16 mouse cellular contexts compared by ENCODE assay signal in genomic region chr3:116304800-116305753, GRCm38 (mm10). TPM values are rescaled to one million over a fixed set of nuclear protein-coding genes. Genes with fewer than 3 reads are reported as not detected.
DNase-seq lines count a peak whose midpoint lies in the region; ATAC-seq and TF ChIP-seq lines count a peak whose summit lies in the region.
"Had no signal": no experiment of that assay in that cellular context is flagged by ENCODE, and none has a peak within 500 bp of the region (broad histone marks: within the 10 kb centered on the region; RNA-seq: fewer than 3 reads in every experiment).

No protein-coding gene starts in this region.

- no peak overlapping the region for H3K9ac ChIP-seq in hindbrain, postnatal 0 days (replicated peaks; ENCODE audit: low read length)
- H3K9ac ChIP-seq in hindbrain, embryonic 13.5 days, result no peak overlapping the region
- no peak overlapping the region for H3K9ac ChIP-seq in midbrain, embryonic 16.5 days (ENCODE audit: low read depth, low read length)
- no peak overlapping the region for H3K9ac ChIP-seq in midbrain, embryonic 15.5 days
- H3K9ac ChIP-seq: embryonic facial prominence, embryonic 12.5 days; heart, embryonic 15.5 days; limb, embryonic 12.5 days; neural tube, embryonic 12.5 days had no signal

- peak; percentile 33; the same call in 1 of the 2 replicates for TF ChIP-seq CTCF in hindbrain, postnatal 0 days (IDR thresholded peaks at IDR 0.05; ENCODE audit: low read depth)
- TF ChIP-seq CTCF in brain, embryonic 14.5 days (IDR thresholded peaks at IDR 0.05; ENCODE audit: borderline replicate concordance, extremely low read depth, insufficient read depth, insufficient read length), result peak; percentile 20; the same call in 1 of the 2 replicates

- no peaks in the 10 kb centered on the region for H3K27me3 ChIP-seq in hindbrain, postnatal 0 days (ENCODE audit: insufficient read depth, low read length)
- H3K27me3 ChIP-seq in hindbrain, embryonic 13.5 days, result no peaks in the 10 kb centered on the region
- no peaks in the 10 kb centered on the region for H3K27me3 ChIP-seq in midbrain, embryonic 16.5 days (ENCODE audit: control insufficient read depth, insufficient read depth, low read depth, low read length)
- no peaks in the 10 kb centered on the region for H3K27me3 ChIP-seq in midbrain, embryonic 15.5 days (replicated peaks)
- H3K27me3 ChIP-seq: embryonic facial prominence, embryonic 12.5 days; heart, embryonic 15.5 days; limb, embryonic 12.5 days; neural tube, embryonic 12.5 days had no signal

- H3K4me2 ChIP-seq in hindbrain, postnatal 0 days (ENCODE audit: low read depth, low read length), result no peak overlapping the region
- no peak overlapping the region for H3K4me2 ChIP-seq in hindbrain, embryonic 13.5 days
- H3K4me2 ChIP-seq in midbrain, embryonic 16.5 days (ENCODE audit: low read length), result no peak overlapping the region
- no peak overlapping the region for H3K4me2 ChIP-seq in midbrain, embryonic 15.5 days
- H3K4me2 ChIP-seq: embryonic facial prominence, embryonic 12.5 days; heart, embryonic 15.5 days; limb, embryonic 12.5 days; neural tube, embryonic 12.5 days had no signal

- no peaks in the 10 kb centered on the region for H3K9me3 ChIP-seq in hindbrain, postnatal 0 days (ENCODE audit: low read length)
- H3K9me3 ChIP-seq in hindbrain, embryonic 13.5 days, result no peaks in the 10 kb centered on the region
- H3K9me3 ChIP-seq in midbrain, embryonic 16.5 days (replicated peaks; ENCODE audit: control insufficient read depth, low read length, poor library complexity, severe bottlenecking), result no peaks in the 10 kb centered on the region
- H3K9me3 ChIP-seq in midbrain, embryonic 15.5 days, result no peaks in the 10 kb centered on the region
- H3K9me3 ChIP-seq: embryonic facial prominence, embryonic 12.5 days; G1E; heart, embryonic 15.5 days; limb, embryonic 12.5 days; neural tube, embryonic 12.5 days had no signal

- H3K4me3 ChIP-seq in hindbrain, postnatal 0 days (ENCODE audit: low read length), result no peak overlapping the region
- H3K4me3 ChIP-seq in hindbrain, embryonic 13.5 days, result no peak overlapping the region
- H3K4me3 ChIP-seq in midbrain, embryonic 16.5 days (ENCODE audit: low read depth, low read length), result no peak overlapping the region
- H3K4me3 ChIP-seq in midbrain, embryonic 15.5 days, result no peak overlapping the region
- H3K4me3 ChIP-seq: embryonic facial prominence, embryonic 12.5 days; heart, embryonic 15.5 days; limb, embryonic 12.5 days; neural tube, embryonic 12.5 days had no signal

- H3K4me1 ChIP-seq in hindbrain, postnatal 0 days (ENCODE audit: insufficient read depth, low read length), result no peaks in the 10 kb centered on the region
- no peaks in the 10 kb centered on the region for H3K4me1 ChIP-seq in hindbrain, embryonic 13.5 days (replicated peaks)
- H3K4me1 ChIP-seq in midbrain, embryonic 16.5 days (ENCODE audit: control insufficient read depth, insufficient read depth, low read length), result no peaks in the 10 kb centered on the region; the same call in 1 of the 2 replicates
- H3K4me1 ChIP-seq in midbrain, embryonic 15.5 days, result no peaks in the 10 kb centered on the region
- H3K4me1 ChIP-seq: embryonic facial prominence, embryonic 12.5 days; limb, embryonic 12.5 days; neural tube, embryonic 12.5 days had no signal

- ATAC-seq in hindbrain, postnatal 0 days, result peak; percentile 70; the same call in 1 of the 2 replicates
- no peak for ATAC-seq in hindbrain, embryonic 13.5 days (ENCODE audit: low FRiP score)
- 0 out of 2 replicates have a peak, but pooled peaks have one; percentile 14 for ATAC-seq in midbrain, embryonic 16.5 days
- ATAC-seq in midbrain, embryonic 15.5 days (replicated peaks), result no peak; the same call in 1 of the 2 replicates

- WGBS in hindbrain, postnatal 0 days, result 62% methylated on average over 18 of the region's 18 CpGs
- 76% methylated on average over 18 of the region's 18 CpGs for WGBS in hindbrain, embryonic 13.5 days
- WGBS in midbrain, embryonic 16.5 days, result 63% methylated on average over 18 of the region's 18 CpGs
- WGBS in midbrain, embryonic 15.5 days, result 66% methylated on average over 18 of the region's 18 CpGs

- no peaks in the 10 kb centered on the region for H3K36me3 ChIP-seq in hindbrain, postnatal 0 days (ENCODE audit: insufficient read depth, low read length)
- H3K36me3 ChIP-seq in hindbrain, embryonic 13.5 days, result peaks cover 5% of the 10 kb centered on the region; the same call in 1 of the 2 replicates
- H3K36me3 ChIP-seq in midbrain, embryonic 16.5 days (ENCODE audit: control insufficient read depth, insufficient read depth, low read length), result no peaks in the 10 kb centered on the region
- H3K36me3 ChIP-seq in midbrain, embryonic 15.5 days (replicated peaks), result no peaks in the 10 kb centered on the region
- H3K36me3 ChIP-seq: heart, embryonic 15.5 days had no signal

- TF ChIP-seq POLR2A in brain, embryonic 14.5 days (IDR thresholded peaks at IDR 0.05; ENCODE audit: borderline replicate concordance, extremely low read depth, insufficient read depth, insufficient read length, poor library complexity, severe bottlenecking), result no peak

- DNase-seq in hindbrain, postnatal 0 days (ENCODE audit: low spot score), result peak; percentile 25
- peak; percentile 70 for DNase-seq in brain, embryonic 14.5 days (ENCODE audit: low read depth)
- no peak for DNase-seq in retina, embryonic 14.5 days (ENCODE audit: low spot score)
- DNase-seq in neural tube, embryonic 10.5 days (ENCODE audit: extremely low spot score, low spot score), result no peak
- DNase-seq: gastrocnemius, postnatal 10 days; right cerebral cortex, adult 18-20 months; thymus, postnatal 14 days had no signal

- H3K27ac ChIP-seq in hindbrain, postnatal 0 days, result no peak overlapping the region
- no peak overlapping the region for H3K27ac ChIP-seq in hindbrain, embryonic 13.5 days
- no peak overlapping the region for H3K27ac ChIP-seq in midbrain, embryonic 16.5 days (ENCODE audit: low read length)
- no peak overlapping the region for H3K27ac ChIP-seq in midbrain, embryonic 15.5 days
- H3K27ac ChIP-seq: embryonic facial prominence, embryonic 12.5 days; heart, embryonic 15.5 days; limb, embryonic 12.5 days; neural tube, embryonic 12.5 days had no signal

RNA-seq across cellular contexts. Expression of gene Gpr88, which starts 51.8 kb away (rescaled TPM):
- total RNA-seq in hindbrain, postnatal 0 days (2014; rRNA removed), result 11.4 and 22.9 TPM in 2 replicates
- polyA plus RNA-seq in hindbrain, postnatal 0 days (2015; fragmentation: Nextera tagmentation; extraction: Ambion mirVana), result 4.6 and 5.9 TPM in 2 replicates
- 3.2 and 4.5 TPM in 2 replicates for polyA plus RNA-seq in hindbrain, embryonic 13.5 days (2015; fragmentation: Nextera tagmentation; extraction: Ambion mirVana)
- polyA plus RNA-seq in midbrain, embryonic 16.5 days (2015; fragmentation: Nextera tagmentation; extraction: Ambion mirVana), result 2.6 and 2.7 TPM in 2 replicates
- 3.0 and 3.2 TPM in 2 replicates for polyA plus RNA-seq in midbrain, embryonic 15.5 days (2015; fragmentation: Nextera tagmentation; extraction: Ambion mirVana)
- 7.9 and 10.2 TPM in 2 replicates for polyA plus RNA-seq in brain, embryonic 14.5 days (2012; rRNA removed)
- total RNA-seq: megakaryocyte progenitor cell, adult 5-6 weeks had no signal
- polyA plus RNA-seq: G1E had no signal

Comparison
In these comparisons a context has a peak if more than half of its experiments do, and no peak if none do; other contexts are left out.
1. ATAC-seq: peak in hindbrain, postnatal 0 days (single experiment) and midbrain, embryonic 16.5 days (single experiment); none in hindbrain, embryonic 13.5 days (single experiment) and midbrain, embryonic 15.5 days (single experiment).
2. DNase-seq: peak in hindbrain, postnatal 0 days (single experiment) and brain, embryonic 14.5 days (single experiment); none in retina, embryonic 14.5 days (single experiment) and neural tube, embryonic 10.5 days (single experiment).